Mouse (Mus musculus) left cerebral cortex, adult 6 months (tissue): ENCODE measurements around the gene Chodl. TPM values are rescaled to one million over a fixed set of nuclear protein-coding genes. Genes with fewer than 3 reads are reported as not detected.

Experiments
- long read RNA-seq, 2 experiments: library from polyadenylated mRNA; unstranded; transcript quantifications; one replicate each; pipeline ENCODE4 v2.0.0; 2019 to 2020
- polyA plus RNA-seq: library from polyadenylated mRNA; unstranded; fragments of <200 nt; fragmentation: Nextera tagmentation; gene quantifications from 2 replicates; pipeline ENCODE4 v1.2.3, GENCODE M21; 2021

Chodl gene
- polyA plus RNA-seq, result 1.1 and 1.9 TPM in 2 replicates
- long read RNA-seq, experiment 1, transcript Chodl-201 (6 exons, 2,535 nt), result major isoform, 23 of 24 reads
- long read RNA-seq, experiment 1, partial matches to known transcripts, result 0 of 24 reads
- long read RNA-seq, experiment 1, other reads (novel, unspliced or antisense), result 1 of 24 reads
- long read RNA-seq, experiment 2, partial matches to known transcripts, result 0 of 2 reads
- long read RNA-seq, experiment 2, other reads (novel, unspliced or antisense), result 0 of 2 reads

DNA sequence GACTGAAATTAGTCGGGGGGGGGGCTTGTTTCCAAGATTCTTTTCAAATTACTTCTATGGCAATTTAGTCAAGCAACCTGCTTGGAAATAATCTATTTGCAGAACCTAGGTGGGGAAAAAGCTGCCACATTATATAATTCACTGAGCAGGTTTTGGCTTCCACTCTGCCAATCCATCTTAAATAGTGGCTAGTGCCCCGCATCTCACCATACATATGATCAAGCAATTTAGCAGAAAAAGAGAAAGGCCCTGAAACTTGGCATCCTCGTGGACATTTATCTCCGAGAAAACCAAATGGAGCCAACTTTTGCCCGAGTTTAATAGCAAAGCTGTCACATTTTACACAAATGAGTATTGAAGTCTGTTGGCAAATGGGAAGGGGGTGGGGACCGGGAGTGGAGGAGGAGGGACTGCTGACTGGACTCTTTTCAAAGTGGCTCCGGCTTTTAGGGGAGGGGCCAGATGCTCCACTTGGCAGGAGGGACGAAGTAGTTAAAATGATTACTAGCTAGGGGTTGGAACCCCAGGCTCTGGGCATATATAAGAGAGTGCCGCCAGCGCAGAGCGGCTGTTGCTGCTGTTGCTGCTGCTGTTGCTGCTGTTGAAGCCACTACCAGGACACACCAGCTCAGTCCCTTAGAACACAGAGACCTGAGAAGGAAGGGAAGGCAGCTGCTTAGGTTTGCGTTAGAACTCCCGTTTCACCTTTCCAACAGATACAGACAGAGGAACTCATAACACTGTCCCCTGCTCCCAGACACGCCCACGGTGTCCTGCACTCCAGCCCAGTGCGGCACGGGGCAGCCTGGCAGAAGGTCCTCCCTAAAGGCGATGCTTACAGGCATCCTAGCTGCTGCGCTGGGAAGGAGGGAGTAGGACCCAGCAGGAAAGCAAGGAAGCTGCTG, at the start of gene Chodl:
Gene Chodl, plus strand, starts transcription at position 567 of the 905 bp plus-strand sequence.

Other genes with a start within 250 kb of the Chodl start
- 0.03 TPM in 1 of 2 replicates, not detected in the other for gene Tmprss15, start 160.1 kb downstream of the Chodl start, polyA plus RNA-seq